Mouse (Mus musculus) stomach, embryonic 14.5 days (tissue): ENCODE measurements around the gene Plekhg6. TPM values are rescaled to one million over a fixed set of nuclear protein-coding genes. Genes with fewer than 3 reads are reported as not detected.

Experiments
- ATAC-seq: fragments of 200-750 bp; cut with Nextera tagmentation; 2 replicates; pipeline ENCODE4 v1.8.0; 2017; ENCODE audit warnings: low read depth, moderate TSS enrichment; ENCODE audit not compliant: insufficient number of reproducible peaks, insufficient read depth, low FRiP score
- H3K27ac ChIP-seq: fragments of 300-500 bp; sonication (generic); 2 replicates; pipeline ENCODE4 v1.5.1; 2014; ENCODE audit warnings: mild to moderate bottlenecking, low read length, moderate library complexity, mixed read lengths
- H3K27me3 ChIP-seq: fragments of 300-500 bp; sonication (generic); 2 replicates; pipeline ENCODE4 v1.6.1; 2014; ENCODE audit warnings: low read length, control low read depth, mixed read lengths; ENCODE audit not compliant: control insufficient read depth, insufficient read depth
- H3K36me3 ChIP-seq: fragments of 300-500 bp; sonication (generic); 2 replicates; pipeline ENCODE4 v1.6.1; 2014; ENCODE audit warnings: mild to moderate bottlenecking, control low read depth, low read length, moderate library complexity, mixed read lengths; ENCODE audit not compliant: control insufficient read depth, insufficient read depth
- H3K4me1 ChIP-seq: fragments of 300-500 bp; sonication (generic); 2 replicates; pipeline ENCODE4 v1.6.1; 2014; ENCODE audit warnings: low read length, control low read depth, mixed read lengths; ENCODE audit not compliant: control insufficient read depth, insufficient read depth
- H3K4me2 ChIP-seq: fragments of 300-500 bp; sonication (generic); replicated peaks from 2 replicates; pipeline ENCODE4 v1.6.1; 2014; ENCODE audit warnings: low read depth, low read length, control low read depth
- H3K4me3 ChIP-seq: fragments of 300-500 bp; sonication (generic); 2 replicates; pipeline ENCODE4 v1.5.1; 2014; ENCODE audit warnings: low read depth, low read length, control low read depth
- H3K9ac ChIP-seq: fragments of 300-500 bp; sonication (generic); replicated peaks from 2 replicates; pipeline ENCODE4 v1.6.1; 2014; ENCODE audit warnings: low read depth, mild to moderate bottlenecking, control low read depth, low read length, moderate library complexity, mixed read lengths
- H3K9me3 ChIP-seq: fragments of 300-500 bp; sonication (generic); 2 replicates; pipeline ENCODE4 v1.6.1; 2016; ENCODE audit warnings: low read depth, low read length, control low read depth; ENCODE audit not compliant: control insufficient read depth
- WGBS: fragments of 180-500 bp; shearing (Covaris S2); extraction: QIAGEN DNeasy Blood & Tissue Kit; methylation state at CpG from one replicate; pipeline ENCODE4 v1.1.7; 2014; 5-methylcytosine and 5-hydroxymethylcytosine counted together
- polyA plus RNA-seq: library from polyadenylated mRNA; unstranded; fragments of >200 nt; fragmentation: Nextera tagmentation; extraction: Ambion mirVana; gene quantifications from 2 replicates; pipeline ENCODE4 v1.2.1, GENCODE M21; 2014

Plekhg6 gene
- polyA plus RNA-seq, 1 experiment from 2014 or later = 2.1 TPM

GRCm38 (mm10) chr6:125363021-125363420 lies 17.6 kb downstream of the Plekhg6 start:
- 32% methylated on average over 15 of the region's 15 CpGs for WGBS
- H3K27me3 ChIP-seq = 0 out of 2 replicates have a peak, but pooled peaks cover 2% of the 10 kb centered on the region
- peaks cover 18% of the 10 kb centered on the region; the same call in 1 of the 2 replicates for H3K4me1 ChIP-seq
- H3K9ac ChIP-seq = no peak overlapping the region
- H3K9me3 ChIP-seq = no peaks in the 10 kb centered on the region
- no peak overlapping the region for H3K27ac ChIP-seq
- peaks cover 41% of the 10 kb centered on the region for H3K36me3 ChIP-seq
- H3K4me3 ChIP-seq = no peak overlapping the region
- H3K4me2 ChIP-seq = peak overlapping the region; percentile 16; the same call in 1 of the 2 replicates
- no peak for ATAC-seq

DNA sequence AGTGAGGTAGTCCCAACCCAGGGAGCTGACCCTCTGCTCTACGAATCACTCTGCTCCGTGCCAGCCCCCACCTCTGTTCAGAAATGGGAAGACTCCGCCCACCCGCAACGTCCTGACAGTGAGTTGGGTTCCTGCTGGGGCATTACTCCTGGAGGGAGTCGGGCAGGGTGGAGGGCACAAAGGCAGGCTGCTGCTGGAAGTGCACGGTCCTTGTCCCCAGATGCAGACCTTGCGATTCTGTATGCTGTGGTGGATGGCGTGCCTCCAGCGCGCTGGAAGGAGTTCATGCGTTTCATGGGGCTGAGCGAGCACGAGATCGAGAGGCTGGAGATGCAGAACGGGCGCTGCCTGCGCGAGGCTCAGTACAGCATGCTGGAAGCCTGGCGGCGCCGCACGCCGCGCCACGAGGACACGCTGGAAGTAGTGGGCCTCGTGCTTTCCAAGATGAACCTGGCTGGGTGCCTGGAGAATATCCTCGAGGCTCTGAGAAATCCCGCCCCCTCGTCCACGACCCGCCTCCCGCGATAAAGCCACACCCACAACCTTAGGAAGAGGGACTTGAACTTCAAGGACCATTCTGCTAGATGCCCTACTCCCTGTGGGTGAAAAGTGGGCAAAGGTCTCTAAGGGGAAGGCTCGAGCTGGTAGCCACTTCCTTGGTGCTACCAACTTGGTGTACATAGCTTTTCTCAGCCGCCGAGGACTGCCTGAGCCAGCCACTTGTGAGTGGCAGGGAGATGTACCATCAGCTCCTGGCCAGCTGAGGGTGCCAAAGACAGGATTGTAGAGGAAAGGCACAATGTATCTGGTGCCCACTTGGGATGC lies 18.9 kb downstream of the Plekhg6 start:
- Histone ChIP-seq H3K9me3 (no peaks in the 10 kb centered on the region), H3K27ac (no peak overlapping the region), H3K4me2 (no peak overlapping the region), H3K36me3 (peaks cover 50% of the 10 kb centered on the region), H3K9ac (no peak overlapping the region), H3K4me3 (no peak overlapping the region), H3K4me1 (peaks cover 13% of the 10 kb centered on the region; the same call in 1 of the 2 replicates), H3K27me3 (0 out of 2 replicates have a peak, but pooled peaks cover 2% of the 10 kb centered on the region)
- ATAC-seq = no peak
- 49% methylated on average over 38 of the region's 38 CpGs for WGBS

GRCm38 (mm10) chr6:125360846-125361245 lies 19.7 kb downstream of the Plekhg6 start:
- H3K36me3 ChIP-seq = peaks cover 50% of the 10 kb centered on the region
- no peaks in the 10 kb centered on the region for H3K9me3 ChIP-seq
- no peak overlapping the region for H3K27ac ChIP-seq
- 75% methylated on average over 9 of the region's 9 CpGs for WGBS
- H3K27me3 ChIP-seq = 0 out of 2 replicates have a peak, but pooled peaks cover 2% of the 10 kb centered on the region
- H3K4me1 ChIP-seq = peaks cover 18% of the 10 kb centered on the region
- H3K9ac ChIP-seq = no peak overlapping the region
- no peak for ATAC-seq
- no peak overlapping the region for H3K4me3 ChIP-seq
- H3K4me2 ChIP-seq = no peak overlapping the region

DNA sequence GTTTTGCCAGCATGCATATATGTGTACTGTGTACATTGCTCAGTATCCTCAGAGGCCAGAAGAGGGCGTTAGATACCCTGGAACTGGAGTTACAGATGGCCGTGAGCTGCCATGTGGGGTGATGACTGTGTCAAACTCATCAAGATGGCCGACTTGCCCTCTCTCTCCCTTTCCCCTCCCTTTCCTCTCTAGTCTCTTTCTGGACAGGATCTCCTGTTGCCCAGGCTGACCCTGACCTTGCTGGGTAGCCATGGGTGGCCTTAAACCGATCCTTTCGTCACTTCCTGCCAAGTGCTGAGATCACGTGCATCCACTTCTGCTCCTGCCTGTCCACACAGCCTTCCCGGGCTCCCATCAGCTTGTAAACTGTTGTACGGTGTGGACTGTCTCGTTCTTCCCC lies 20.6 kb downstream of the Plekhg6 start:
- peaks cover 26% of the 10 kb centered on the region for H3K4me1 ChIP-seq
- ATAC-seq = no peak
- H3K36me3 ChIP-seq = peaks cover 50% of the 10 kb centered on the region
- no peak overlapping the region for H3K4me3 ChIP-seq
- H3K4me2 ChIP-seq = no peak overlapping the region
- 0 out of 2 replicates have a peak, but pooled peaks cover 2% of the 10 kb centered on the region for H3K27me3 ChIP-seq
- H3K27ac ChIP-seq = no peak overlapping the region
- no peak overlapping the region for H3K9ac ChIP-seq
- H3K9me3 ChIP-seq = no peaks in the 10 kb centered on the region
- WGBS = 52% methylated on average over 9 of the region's 9 CpGs

GRCm38 (mm10) chr6:125357334-125357733 lies 23.3 kb downstream of the Plekhg6 start:
- H3K36me3 ChIP-seq = peaks cover 47% of the 10 kb centered on the region
- H3K4me1 ChIP-seq = peaks cover 34% of the 10 kb centered on the region
- no peaks in the 10 kb centered on the region for H3K9me3 ChIP-seq
- H3K4me3 ChIP-seq = no peak overlapping the region
- ATAC-seq = no peak
- no peak overlapping the region for H3K27ac ChIP-seq
- 84% methylated on average over 15 of the region's 15 CpGs for WGBS
- no peak overlapping the region for H3K4me2 ChIP-seq
- no peaks in the 10 kb centered on the region for H3K27me3 ChIP-seq
- H3K9ac ChIP-seq = no peak overlapping the region

DNA sequence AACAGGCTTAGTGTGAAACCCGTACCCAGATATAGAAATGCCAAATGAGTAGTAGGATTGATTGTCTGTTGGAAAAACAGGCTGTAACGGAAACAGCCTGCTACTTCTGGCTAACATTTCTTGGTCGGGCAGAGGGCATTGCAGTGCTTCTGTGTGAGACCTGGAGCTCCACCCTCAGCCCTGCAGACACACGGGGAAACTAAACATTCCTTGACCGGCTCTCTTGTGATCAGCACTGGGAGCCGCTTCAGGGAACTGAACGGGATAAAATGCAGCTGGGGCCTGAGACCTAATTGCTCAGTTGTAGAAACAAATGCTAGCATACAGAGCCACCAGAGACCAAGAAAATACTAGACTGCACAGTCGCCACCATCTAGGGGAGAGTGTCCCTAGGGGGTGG lies 24.3 kb downstream of the Plekhg6 start:
- Histone ChIP-seq H3K4me2 (no peak overlapping the region), H3K4me3 (no peak overlapping the region), H3K4me1 (peaks cover 43% of the 10 kb centered on the region), H3K9ac (no peak overlapping the region), H3K9me3 (no peaks in the 10 kb centered on the region), H3K27ac (no peak overlapping the region), H3K27me3 (no peaks in the 10 kb centered on the region), H3K36me3 (peaks cover 37% of the 10 kb centered on the region)
- WGBS = 14% methylated on average over 8 of the region's 8 CpGs
- no peak for ATAC-seq

- WGBS = 6% methylated on average over 10 of the region's 10 CpGs
- ATAC-seq = no peak
- H3K9me3 ChIP-seq = no peaks in the 10 kb centered on the region
- H3K4me1 ChIP-seq = peaks cover 49% of the 10 kb centered on the region
- H3K36me3 ChIP-seq = peaks cover 28% of the 10 kb centered on the region
- H3K27ac ChIP-seq = peak overlapping the region; percentile 52; the same call in 1 of the 2 replicates
- peak overlapping the region; percentile 36 for H3K4me2 ChIP-seq
- H3K9ac ChIP-seq = no peak overlapping the region
- no peaks in the 10 kb centered on the region for H3K27me3 ChIP-seq
- H3K4me3 ChIP-seq = no peak overlapping the region
Measured at GRCm38 (mm10) chr6:125355197-125355741, 25.3 kb downstream of the Plekhg6 start.

DNA sequence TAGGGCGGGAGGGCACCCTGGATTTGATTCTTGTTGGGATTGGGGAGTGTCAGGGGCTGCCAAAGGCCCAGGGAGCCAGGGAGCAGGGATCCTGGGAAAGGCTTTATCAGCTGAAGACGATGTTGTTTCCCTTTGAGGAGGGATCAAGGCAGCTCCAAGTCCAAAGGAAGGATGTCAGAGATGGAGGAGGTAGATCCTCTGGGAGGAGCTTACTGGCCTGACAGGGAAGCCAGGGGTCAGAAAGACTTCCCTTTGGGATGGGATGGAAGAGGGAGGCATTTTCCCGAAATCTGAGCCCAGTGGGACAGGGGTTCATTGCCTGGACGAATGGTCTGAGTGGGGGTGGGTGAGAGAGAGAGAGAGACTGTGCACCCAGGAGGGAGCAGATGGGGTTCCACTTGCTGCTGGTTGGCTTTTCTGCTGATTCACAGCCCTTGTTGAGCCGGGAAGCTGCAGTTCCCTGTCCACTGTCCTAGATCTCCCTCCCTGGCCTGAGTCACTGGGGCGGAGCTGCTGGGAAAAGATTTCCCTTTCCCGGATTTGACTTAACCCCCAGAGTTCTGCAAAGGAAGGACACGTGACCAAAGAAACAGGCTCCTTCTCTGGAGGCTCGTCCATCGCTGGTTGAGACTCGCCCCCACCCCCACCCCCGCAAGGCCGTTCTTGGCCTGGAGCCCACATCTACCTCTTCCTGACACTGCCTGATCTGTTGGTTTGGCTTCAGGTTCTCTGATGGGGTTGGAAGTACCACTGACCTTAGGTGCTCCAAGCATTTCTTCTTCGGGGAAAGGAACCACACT lies 26.0 kb downstream of the Plekhg6 start:
- peak; percentile 43; the same call in 1 of the 2 replicates for ATAC-seq
- H3K4me2 ChIP-seq = peak overlapping the region; percentile 36
- peak overlapping the region; percentile 52; the same call in 1 of the 2 replicates for H3K27ac ChIP-seq
- no peak overlapping the region; the same call in 1 of the 2 replicates for H3K9ac ChIP-seq
- H3K36me3 ChIP-seq = peaks cover 23% of the 10 kb centered on the region
- H3K4me3 ChIP-seq = 0 out of 2 replicates have a peak overlapping the region, but pooled peaks have one; percentile 3
- no peaks in the 10 kb centered on the region for H3K27me3 ChIP-seq
- 10% methylated on average over 14 of the region's 14 CpGs for WGBS
- H3K4me1 ChIP-seq = peaks cover 49% of the 10 kb centered on the region
- no peaks in the 10 kb centered on the region for H3K9me3 ChIP-seq
